Mouse (Mus musculus) left cerebral cortex, adult 2 months (tissue): ENCODE measurements around the gene Clybl. TPM values are rescaled to one million over a fixed set of nuclear protein-coding genes. Genes with fewer than 3 reads are reported as not detected.

Experiments
- DNase-seq, 2 experiments: peaks; one replicate each; pipeline ENCODE4 v3.0.0; 2021 to 2022; ENCODE audit warnings: low spot score in 2 of 2, mixed read lengths in 1 of 2; ENCODE audit errors: extremely low spot score in 1 of 2
- H3K27ac ChIP-seq: fragments of 200-600 bp; 2 replicates; pipeline ENCODE4 v1.8.1; 2022
- H3K4me3 ChIP-seq: fragments of 200-600 bp; 2 replicates; pipeline ENCODE4 v1.8.1; 2022
- CTCF ChIP-seq: fragments of 200-600 bp; IDR thresholded peaks from 2 replicates; pipeline ENCODE4 v1.8.1; 2022; ENCODE audit warnings: antibody characterized with exemption, mild to moderate bottlenecking, moderate library complexity
- intact Hi-C: fragments of 180-260 bp; cut with DNase I; formaldehyde crosslinking; loops from one replicate; pipeline ENCODE4 v1.15.1; 2025
- total RNA-seq, 2 experiments: library from RNA; stranded (reverse); gene quantifications; 2 replicates each; pipeline ENCODE4 v1.2.3; 2021

The Clybl gene
- total RNA-seq, 2 experiments from 2014 or later: 24.7 to 25.6 TPM

DNA sequence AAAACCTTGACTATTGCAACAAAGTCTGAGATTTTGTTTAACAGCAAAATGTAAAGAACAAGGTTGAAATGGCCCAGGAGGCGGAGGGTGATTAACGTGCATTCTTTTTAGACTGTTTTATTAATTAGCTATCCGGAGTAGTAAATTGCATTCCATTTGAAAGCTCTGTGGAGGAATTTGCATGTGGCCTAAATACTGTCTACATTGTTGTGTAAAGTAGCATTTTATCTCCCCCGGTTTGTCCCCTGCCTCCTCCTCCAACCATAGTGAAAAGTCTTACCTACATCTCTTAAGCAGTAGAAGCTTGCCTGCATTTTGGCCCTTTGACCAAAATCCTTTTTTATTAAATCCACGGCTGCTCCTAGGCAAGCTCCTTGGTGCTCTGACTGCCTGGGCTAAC lies 76.8 kb downstream of the Clybl start:
- H3K4me3 ChIP-seq: no peak overlapping the region
- DNase-seq: no peak
- no peak for TF ChIP-seq CTCF
- intact Hi-C loops: no loop called here
- no peak overlapping the region for H3K27ac ChIP-seq

DNA sequence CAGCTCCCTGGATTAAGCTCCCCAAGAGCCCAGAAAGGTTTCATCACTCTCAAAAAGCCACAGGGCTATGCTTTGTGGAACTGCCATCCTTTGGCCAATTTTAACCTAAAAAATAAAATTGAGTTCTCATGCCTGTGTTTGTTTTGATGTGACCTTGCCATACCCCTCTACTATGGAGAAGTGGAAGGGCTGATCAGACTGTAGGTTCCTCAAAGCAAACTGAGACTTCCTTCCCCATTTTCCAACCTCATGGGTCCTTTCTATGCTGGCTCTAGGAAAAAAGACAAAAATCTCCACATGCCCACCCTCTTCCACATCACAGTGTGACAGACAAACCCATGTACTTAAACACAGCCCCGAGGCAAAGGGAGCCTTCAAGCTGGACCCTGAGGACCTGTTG lies 79.7 kb downstream of the Clybl start:
- no peak overlapping the region for H3K4me3 ChIP-seq
- H3K27ac ChIP-seq: no peak overlapping the region
- no peak for DNase-seq
- intact Hi-C loops: no loop called here
- TF ChIP-seq CTCF: no peak

- TF ChIP-seq CTCF: no peak
- intact Hi-C loops: no loop called here
- no peak for DNase-seq
- H3K4me3 ChIP-seq: no peak overlapping the region
- no peak overlapping the region for H3K27ac ChIP-seq
Observed at GRCm38 (mm10) chr14:122262851-122263659, 81.6 kb downstream of the Clybl start.

GRCm38 (mm10) chr14:122265214-122265613 lies 83.7 kb downstream of the Clybl start:
- no peak overlapping the region for H3K27ac ChIP-seq
- no peak overlapping the region for H3K4me3 ChIP-seq
- DNase-seq: no peak
- no peak for TF ChIP-seq CTCF
- intact Hi-C loops: no loop called here

DNA sequence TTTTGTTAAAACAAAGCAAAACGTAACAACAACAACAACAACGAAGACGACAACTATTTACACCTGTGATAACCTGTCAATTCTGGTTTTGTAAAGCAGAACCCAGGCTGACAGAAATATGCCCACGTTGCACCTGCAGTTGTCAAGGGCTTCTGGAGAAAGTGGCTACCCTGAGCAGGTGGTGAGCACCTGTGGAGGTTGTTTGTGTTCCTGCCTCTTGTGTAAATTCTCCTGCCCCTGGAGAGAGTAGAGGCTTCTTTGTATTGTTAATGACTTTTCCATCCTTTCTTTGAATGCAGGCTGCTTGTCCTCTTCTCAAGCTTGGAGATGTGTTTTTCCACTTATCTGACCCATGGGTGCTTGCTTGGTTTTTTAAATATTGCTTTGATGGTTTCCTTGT lies 86.1 kb downstream of the Clybl start:
- no peak for DNase-seq
- no peak overlapping the region for H3K27ac ChIP-seq
- H3K4me3 ChIP-seq: no peak overlapping the region
- TF ChIP-seq CTCF: no peak
- intact Hi-C loops: no loop called here

- DNase-seq: no peak
- no peak overlapping the region for H3K4me3 ChIP-seq
- intact Hi-C loops: no loop called here
Observed at GRCm38 (mm10) chr14:122271104-122271746, 89.7 kb downstream of the Clybl start.

DNA sequence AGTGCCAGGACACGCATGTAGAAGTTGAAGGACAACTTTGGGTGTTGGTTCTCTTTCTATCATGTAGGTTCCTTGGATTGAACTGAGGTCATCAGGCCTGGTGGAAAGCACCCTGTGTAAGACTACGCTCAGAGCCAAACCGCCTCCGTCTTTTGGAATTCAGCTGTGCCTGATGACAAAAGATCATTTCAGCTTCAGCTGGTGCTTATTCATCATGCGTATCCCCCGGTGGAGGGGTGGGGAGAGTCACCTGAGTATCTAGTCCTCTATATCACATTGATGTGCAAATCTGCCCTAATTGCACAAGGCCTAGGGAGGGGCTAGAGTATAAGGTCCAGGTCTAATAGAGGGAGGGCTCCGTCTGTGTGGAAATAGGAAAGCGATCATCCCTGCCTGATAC lies 95.6 kb downstream of the Clybl start:
- no peak for DNase-seq
- H3K27ac ChIP-seq: no peak overlapping the region
- H3K4me3 ChIP-seq: no peak overlapping the region
- no peak for TF ChIP-seq CTCF
- intact Hi-C loops: no loop called here

More at GRCm38 (mm10) chr14:122271104-122271746, 89.7 kb downstream of the Clybl start:
- no peak overlapping the region for H3K27ac ChIP-seq
- TF ChIP-seq CTCF: no peak

- no peak for DNase-seq
- Histone ChIP-seq H3K27ac (no peak overlapping the region), H3K4me3 (no peak overlapping the region)
- TF ChIP-seq CTCF: no peak
- intact Hi-C loops: no loop called here
Observed at GRCm38 (mm10) chr14:122279462-122280308, 98.2 kb downstream of the Clybl start.

- DNase-seq: no peak
- Histone ChIP-seq H3K27ac (no peak overlapping the region), H3K4me3 (no peak overlapping the region)
- TF ChIP-seq CTCF: no peak
- intact Hi-C loops: no loop called here
Observed at GRCm38 (mm10) chr14:122280309-122281071, 99.0 kb downstream of the Clybl start.

- TF ChIP-seq CTCF: no peak
- H3K27ac ChIP-seq: no peak overlapping the region
- DNase-seq: no peak
- H3K4me3 ChIP-seq: no peak overlapping the region
- intact Hi-C loops: no loop called here
Observed at GRCm38 (mm10) chr14:122281072-122281634, 99.6 kb downstream of the Clybl start.

GRCm38 (mm10) chr14:122283959-122284358 lies 102.5 kb downstream of the Clybl start:
- Histone ChIP-seq H3K27ac (no peak overlapping the region), H3K4me3 (no peak overlapping the region)
- no peak for TF ChIP-seq CTCF
- no peak for DNase-seq
- intact Hi-C loops: no loop called here
